Mouse (Mus musculus): ENCODE measurements around the gene Rnps1. TPM values are rescaled to one million over a fixed set of nuclear protein-coding genes. Genes with fewer than 3 reads are reported as not detected.

The Rnps1 gene
- polyA plus RNA-seq, 1 experiment, result 76.7 TPM

DNA sequence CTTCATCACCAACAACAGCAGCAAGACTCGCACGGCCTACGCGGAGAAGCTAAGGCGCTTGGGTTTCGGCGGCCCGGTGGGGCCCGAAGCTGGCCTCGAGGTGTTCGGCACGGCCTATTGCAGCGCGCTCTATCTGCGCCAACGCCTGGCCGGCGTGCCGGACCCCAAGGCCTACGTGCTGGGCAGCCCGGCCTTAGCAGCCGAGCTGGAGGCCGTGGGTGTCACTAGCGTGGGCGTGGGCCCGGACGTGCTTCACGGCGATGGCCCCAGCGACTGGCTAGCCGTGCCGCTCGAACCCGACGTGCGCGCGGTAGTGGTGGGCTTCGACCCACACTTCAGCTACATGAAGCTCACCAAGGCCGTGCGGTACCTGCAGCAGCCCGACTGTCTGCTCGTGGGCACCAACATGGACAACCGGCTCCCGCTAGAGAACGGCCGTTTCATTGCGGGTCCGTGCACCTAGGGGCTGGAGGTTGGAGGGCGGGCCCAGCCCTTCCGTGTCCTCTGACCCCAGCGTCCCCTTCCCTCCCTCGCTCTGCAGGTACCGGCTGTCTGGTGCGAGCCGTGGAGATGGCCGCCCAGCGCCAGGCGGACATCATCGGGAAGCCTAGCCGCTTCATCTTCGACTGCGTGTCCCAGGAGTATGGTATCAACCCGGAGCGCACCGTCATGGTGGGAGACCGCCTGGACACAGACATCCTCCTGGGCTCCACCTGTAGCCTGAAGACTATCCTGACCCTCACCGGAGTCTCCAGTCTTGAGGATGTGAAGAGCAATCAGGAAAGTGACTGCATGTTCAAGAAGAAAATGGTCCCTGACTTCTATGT, 56.5 kb downstream of the Rnps1 start:
- Histone ChIP-seq H3K27ac (ENCODE audit: insufficient read depth, low read depth, low read length) (peak overlapping the region; percentile 85), H3K36me3 (ENCODE audit: control insufficient read depth, insufficient read depth, low read length) (peaks cover 14% of the 10 kb centered on the region), H3K4me3 (ENCODE audit: low read depth, low read length) (peak overlapping the region; percentile 85), H3K27me3 (ENCODE audit: control insufficient read depth, insufficient read depth, low read length) (no peaks in the 10 kb centered on the region), H3K4me1 (ENCODE audit: control insufficient read depth, insufficient read depth, insufficient read length, low read length) (peaks cover 25% of the 10 kb centered on the region)
- TF ChIP-seq CTCF (IDR thresholded peaks at IDR 0.05; ENCODE audit: extremely low read depth, insufficient read length, insufficient replicate concordance, low read depth, low read length), result no peak
- TF ChIP-seq POLR2A (IDR thresholded peaks at IDR 0.05; ENCODE audit: low read depth, low read length), result no peak
- under 1% methylated on average over 68 of the region's 68 CpGs for WGBS

DNA sequence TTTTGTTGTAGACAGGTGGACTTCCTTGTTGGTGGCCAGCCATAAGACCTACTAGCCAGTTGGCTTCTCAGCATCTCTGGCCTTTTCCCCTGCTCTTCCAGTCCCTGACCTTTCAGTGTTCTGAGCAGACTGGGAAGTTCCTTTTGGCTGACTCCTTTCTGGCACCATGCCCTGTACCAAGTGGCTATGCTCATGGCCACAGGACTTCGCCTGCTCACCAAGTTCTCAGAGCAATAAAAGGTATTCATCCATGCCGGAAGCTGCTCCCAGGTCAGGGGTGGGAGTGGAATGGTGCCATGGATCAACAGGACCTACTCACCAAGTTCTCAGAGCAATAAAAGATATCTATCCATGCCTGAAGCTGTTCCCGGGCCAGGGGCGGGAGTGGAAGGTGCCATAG, 58.1 kb downstream of the Rnps1 start:
- 18% methylated on average over 4 of the region's 4 CpGs for WGBS
- peak overlapping the region; percentile 96 for H3K27ac ChIP-seq (ENCODE audit: insufficient read depth, low read depth, low read length)
- H3K4me1 ChIP-seq (ENCODE audit: control insufficient read depth, insufficient read depth, insufficient read length, low read length), result peaks cover 31% of the 10 kb centered on the region
- H3K27me3 ChIP-seq (ENCODE audit: control insufficient read depth, insufficient read depth, low read length), result no peaks in the 10 kb centered on the region
- H3K4me3 ChIP-seq (ENCODE audit: low read depth, low read length), result peak overlapping the region; percentile 8; the same call in 1 of the 2 replicates
- peaks cover 28% of the 10 kb centered on the region for H3K36me3 ChIP-seq (ENCODE audit: control insufficient read depth, insufficient read depth, low read length)
- TF ChIP-seq POLR2A (IDR thresholded peaks at IDR 0.05; ENCODE audit: low read depth, low read length) (peak; percentile 67; the same call in 1 of the 2 replicates), CTCF (IDR thresholded peaks at IDR 0.05; ENCODE audit: extremely low read depth, insufficient read length, insufficient replicate concordance, low read depth, low read length) (no peak)

- 0 out of 2 replicates have a peak, but pooled peaks have one; percentile 13 for TF ChIP-seq POLR2A (IDR thresholded peaks at IDR 0.05; ENCODE audit: low read depth, low read length)
- no peak for TF ChIP-seq CTCF (IDR thresholded peaks at IDR 0.05; ENCODE audit: extremely low read depth, insufficient read length, insufficient replicate concordance, low read depth, low read length)
- Histone ChIP-seq H3K27me3 (ENCODE audit: control insufficient read depth, insufficient read depth, low read length) (no peaks in the 10 kb centered on the region), H3K4me3 (ENCODE audit: low read depth, low read length) (peak within 1 kb of the TSS; percentile 8; the same call in 1 of the 2 replicates), H3K27ac (ENCODE audit: insufficient read depth, low read depth, low read length) (peak within 1 kb of the TSS; percentile 96), H3K4me1 (ENCODE audit: control insufficient read depth, insufficient read depth, insufficient read length, low read length) (peaks cover 39% of the 10 kb centered on the region), H3K36me3 (ENCODE audit: control insufficient read depth, insufficient read depth, low read length) (peaks cover 28% of the 10 kb centered on the region)
- WGBS, result 62% methylated on average over 6 of the region's 6 CpGs
Observed at GRCm38 (mm10) chr17:24473612-24474275, 59.4 kb downstream of the Rnps1 start, which contains the start of gene Bricd5. Gene Bricd5 (plus strand): TSS chr17:24473884.

DNA sequence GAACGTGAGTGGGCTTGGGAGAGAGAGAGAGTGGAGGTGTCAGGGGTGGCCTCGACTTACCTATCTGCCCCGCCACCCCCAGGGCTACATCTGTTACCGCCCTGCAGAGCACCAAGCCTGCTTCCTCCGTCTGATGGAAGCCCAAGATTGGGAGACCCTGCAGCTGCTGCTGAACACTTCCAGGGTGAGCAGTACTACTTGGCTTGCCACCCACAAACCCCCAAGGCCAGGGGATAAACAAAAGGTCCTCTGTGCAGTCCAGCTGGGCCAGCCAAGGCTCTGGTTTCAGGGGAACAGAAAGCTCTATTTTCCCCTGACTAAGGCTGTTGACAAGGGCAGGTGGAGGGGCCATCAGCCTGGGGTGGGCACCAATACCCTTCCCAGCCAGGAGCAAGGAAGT, 60.2 kb downstream of the Rnps1 start:
- TF ChIP-seq POLR2A (IDR thresholded peaks at IDR 0.05; ENCODE audit: low read depth, low read length) (no peak), CTCF (IDR thresholded peaks at IDR 0.05; ENCODE audit: extremely low read depth, insufficient read length, insufficient replicate concordance, low read depth, low read length) (no peak)
- 86% methylated on average over 5 of the region's 5 CpGs for WGBS
- peaks cover 39% of the 10 kb centered on the region for H3K4me1 ChIP-seq (ENCODE audit: control insufficient read depth, insufficient read depth, insufficient read length, low read length)
- no peak overlapping the region for H3K27ac ChIP-seq (ENCODE audit: insufficient read depth, low read depth, low read length)
- no peak overlapping the region for H3K4me3 ChIP-seq (ENCODE audit: low read depth, low read length)
- H3K36me3 ChIP-seq (ENCODE audit: control insufficient read depth, insufficient read depth, low read length), result peaks cover 28% of the 10 kb centered on the region
- no peaks in the 10 kb centered on the region for H3K27me3 ChIP-seq (ENCODE audit: control insufficient read depth, insufficient read depth, low read length)

Other genes starting within 250 kb of the Rnps1 start
- 549 and 948 TPM in 2 replicates for gene Atp6v0c, start 244.9 kb upstream of the Rnps1 start, polyA plus RNA-seq (2012; rRNA removed)
- 11.4 and 62.9 TPM in 2 replicates for gene Tbc1d24, start 209.0 kb upstream of the Rnps1 start, polyA plus RNA-seq (2012; rRNA removed)
- gene Ntn3, start 205.0 kb upstream of the Rnps1 start, polyA plus RNA-seq (2012; rRNA removed), result 1.3 and 1.6 TPM in 2 replicates
- gene Tedc2, start 193.7 kb upstream of the Rnps1 start, polyA plus RNA-seq (2012; rRNA removed), result 4.2 and 4.6 TPM in 2 replicates
- gene Ccnf, start 163.1 kb upstream of the Rnps1 start, polyA plus RNA-seq (2012; rRNA removed), result 4.1 and 8.4 TPM in 2 replicates
- 0.01 TPM in 1 of 2 replicates, not detected in the other for gene Abca17, start 63.5 kb upstream of the Rnps1 start, polyA plus RNA-seq (2012; rRNA removed)
- gene Abca3, start 62.6 kb upstream of the Rnps1 start, polyA plus RNA-seq (2012; rRNA removed), result 14.2 and 37.0 TPM in 2 replicates
- 52.7 and 97.7 TPM in 2 replicates for gene Eci1, start 12.1 kb downstream of the Rnps1 start, polyA plus RNA-seq (2012; rRNA removed)
- 2.9 and 4.8 TPM in 2 replicates for gene Dnase1l2, start 28.5 kb downstream of the Rnps1 start, polyA plus RNA-seq (2012; rRNA removed)
- 52.9 and 74.5 TPM in 2 replicates for gene E4f1, start 55.7 kb downstream of the Rnps1 start, polyA plus RNA-seq (2012; rRNA removed)
- gene Pgp, start 55.8 kb downstream of the Rnps1 start, polyA plus RNA-seq (2012; rRNA removed), result 130 and 178 TPM in 2 replicates
- 0.77 and 2.3 TPM in 2 replicates for gene Bricd5, start 59.3 kb downstream of the Rnps1 start, polyA plus RNA-seq (2012; rRNA removed)
- 16.9 and 33.7 TPM in 2 replicates for gene Mlst8, start 64.5 kb downstream of the Rnps1 start, polyA plus RNA-seq (2012; rRNA removed)
- gene Caskin1, start 74.0 kb downstream of the Rnps1 start, polyA plus RNA-seq (2012; rRNA removed), result 0.50 and 0.77 TPM in 2 replicates
- gene Traf7, start 113.4 kb downstream of the Rnps1 start, polyA plus RNA-seq (2012; rRNA removed), result 75.8 and 113 TPM in 2 replicates
- 1.2 and 6.1 TPM in 2 replicates for gene Rab26, start 119.6 kb downstream of the Rnps1 start, polyA plus RNA-seq (2012; rRNA removed)
- 26.1 and 31.9 TPM in 2 replicates for gene Pkd1, start 135.3 kb downstream of the Rnps1 start, polyA plus RNA-seq (2012; rRNA removed)
- gene Tsc2, start 218.1 kb downstream of the Rnps1 start, polyA plus RNA-seq (2012; rRNA removed), result 52.8 and 83.5 TPM in 2 replicates
- gene Nthl1, start 218.1 kb downstream of the Rnps1 start, polyA plus RNA-seq (2012; rRNA removed), result 6.0 and 7.2 TPM in 2 replicates
- 35.6 and 44.9 TPM in 2 replicates for gene Slc9a3r2, start 235.8 kb downstream of the Rnps1 start, polyA plus RNA-seq (2012; rRNA removed)
- 2.0 and 6.5 TPM in 2 replicates for gene Npw, start 243.9 kb downstream of the Rnps1 start, polyA plus RNA-seq (2012; rRNA removed)